Mouse (Mus musculus) frontal cortex, adult (tissue): Measurements from ENCODE around the gene Ipcef1.
"Not testable (repeated sequence)": the region's sequence is repeated elsewhere in the genome, so short reads cannot be mapped to it uniquely, and the experiment has no call there.

Source experiments
- ATAC-seq: cut with Nextera tagmentation; 2 replicates; pipeline ENCODE4 v1.9.2; 2017; ENCODE audit warnings: mild to moderate bottlenecking, moderate library complexity, mixed read lengths; ENCODE audit not compliant: low TSS enrichment

The Ipcef1 gene

GRCm38 (mm10) chr10:6889640-6890245, 162.5 kb downstream of the Ipcef1 start:
- no peak for ATAC-seq

- ATAC-seq: 0 out of 2 replicates have a peak, but pooled peaks have one; percentile 32
Observed at GRCm38 (mm10) chr10:6885460-6885859, 166.8 kb downstream of the Ipcef1 start.

DNA sequence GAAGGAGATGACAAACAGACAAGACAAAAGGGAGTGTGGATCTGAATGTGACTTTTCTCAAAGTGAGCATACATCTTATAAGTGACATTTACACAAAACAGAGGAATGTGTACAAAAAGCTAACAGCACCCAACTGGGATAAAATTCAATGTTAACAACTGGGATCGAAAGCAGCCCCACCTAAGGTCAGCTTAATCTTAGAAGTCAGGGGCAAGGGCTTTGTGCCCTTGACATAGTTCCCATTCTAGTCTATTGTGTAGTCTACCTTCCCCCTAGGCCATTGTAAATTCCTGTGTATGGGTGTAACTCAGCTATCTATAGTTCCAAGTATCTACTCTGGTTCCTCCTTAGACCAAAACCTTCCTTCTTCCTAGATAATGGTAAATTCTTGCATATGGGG, 170.2 kb downstream of the Ipcef1 start:
- not testable (repeated sequence) for ATAC-seq

DNA sequence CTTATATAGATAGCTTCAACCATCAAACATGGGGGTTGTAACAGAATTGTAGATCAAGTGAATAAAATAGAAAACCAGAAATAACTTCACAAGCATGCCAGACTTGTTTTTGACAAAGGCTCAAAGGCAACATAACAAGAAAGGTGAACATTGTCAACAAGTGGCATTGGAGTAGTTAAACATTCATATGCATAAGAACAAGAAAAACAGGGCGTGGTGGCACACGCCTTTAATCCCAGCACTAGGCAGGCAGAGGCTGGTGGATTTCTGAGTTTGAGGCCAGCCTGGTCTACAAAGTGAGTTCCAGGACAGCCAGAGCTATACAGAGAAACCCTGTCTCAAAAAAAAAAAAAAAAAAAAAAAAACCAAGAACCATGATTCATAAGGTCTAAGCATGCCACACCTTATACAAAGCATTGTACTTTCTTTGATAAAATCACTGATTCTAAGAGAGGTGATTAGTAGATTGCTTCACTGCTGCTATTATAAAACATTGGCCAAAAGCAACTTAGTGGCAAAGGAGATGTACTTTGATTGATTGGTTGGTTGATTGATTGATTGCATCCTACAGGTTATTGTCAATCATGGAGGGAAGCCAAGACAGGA, 173.9 kb downstream of the Ipcef1 start:
- ATAC-seq: no peak

- ATAC-seq: no peak
Observed at GRCm38 (mm10) chr10:6873917-6874316, 178.4 kb downstream of the Ipcef1 start.

DNA sequence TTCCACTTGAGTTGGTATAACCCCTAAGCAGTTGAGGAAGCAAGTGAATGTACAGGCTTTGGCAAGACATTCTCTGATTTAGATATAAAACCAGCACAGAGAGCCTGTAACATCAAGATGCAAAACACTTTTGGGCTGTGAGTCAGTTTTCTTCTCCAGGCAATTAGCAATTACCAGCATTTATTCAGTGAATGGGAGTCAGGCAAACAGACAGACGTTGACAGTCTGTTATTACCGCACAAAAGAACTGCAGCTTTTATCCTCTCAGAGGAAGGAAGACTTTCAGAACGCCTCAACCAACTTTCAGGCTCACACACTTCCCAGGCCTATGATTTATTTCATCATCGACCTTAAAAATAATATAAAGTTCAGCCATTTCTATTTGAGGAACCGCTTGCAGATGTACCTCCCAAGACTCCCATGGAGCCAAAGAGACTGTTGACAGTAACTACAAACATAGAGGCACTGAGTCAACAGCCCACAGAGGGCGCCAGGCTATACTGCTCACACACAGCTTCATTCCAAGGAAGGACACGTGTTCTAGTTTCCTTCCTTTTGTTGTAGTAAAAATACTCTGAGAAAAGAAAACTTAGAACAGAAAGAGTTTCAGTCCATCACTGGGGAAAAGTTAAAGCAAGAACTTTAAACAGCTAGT, 180.7 kb downstream of the Ipcef1 start:
- ATAC-seq: peak; percentile 52

- ATAC-seq: no peak
Observed at GRCm38 (mm10) chr10:6855812-6856211, 196.5 kb downstream of the Ipcef1 start.

DNA sequence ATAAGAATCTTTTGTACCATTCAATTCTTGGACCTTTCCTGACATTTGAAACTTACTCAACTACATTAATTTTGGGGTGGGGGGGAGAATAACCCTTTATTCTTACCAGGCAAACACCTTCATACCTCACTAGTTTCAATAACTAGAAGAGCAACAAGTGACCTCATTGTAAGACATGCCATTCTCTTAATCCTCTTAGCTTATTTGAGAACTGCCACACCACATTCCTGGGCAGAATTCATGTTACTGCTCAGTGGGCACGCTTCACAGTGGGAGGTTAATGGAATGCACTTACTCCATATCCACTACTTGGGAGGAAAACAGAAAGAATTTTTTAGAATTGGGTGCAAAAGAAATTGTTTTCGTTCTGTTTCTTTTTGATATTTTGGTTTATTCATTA, 203.4 kb downstream of the Ipcef1 start:
- ATAC-seq: no peak

GRCm38 (mm10) chr10:6848162-6848754, 204.0 kb downstream of the Ipcef1 start:
- peak; percentile 81 for ATAC-seq

- no peak for ATAC-seq
Observed at GRCm38 (mm10) chr10:6846283-6846682, 206.0 kb downstream of the Ipcef1 start.

DNA sequence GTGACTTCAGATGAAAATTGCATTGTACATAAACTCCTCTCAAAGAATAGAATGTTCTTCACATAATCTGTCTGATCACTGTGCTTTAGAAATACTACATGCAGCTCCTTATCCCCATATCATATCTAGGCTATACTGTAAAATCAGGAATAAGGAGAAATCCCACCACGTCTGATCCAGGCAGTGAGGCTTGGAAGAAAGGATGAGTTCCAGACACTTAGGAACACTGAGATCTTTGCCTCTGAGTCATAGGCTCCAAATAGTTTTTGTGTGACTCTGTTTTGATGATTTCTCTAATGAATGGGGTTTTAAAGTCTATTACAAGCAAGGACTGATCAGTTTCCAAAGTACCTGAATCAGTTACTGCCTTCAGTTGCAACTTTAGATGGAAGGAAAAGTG, 210.1 kb downstream of the Ipcef1 start:
- ATAC-seq: no peak
